8 mouse cellular contexts compared by ENCODE assay signal in genomic region chr2:104122505-104123378, GRCm38 (mm10). TPM values are rescaled to one million over a fixed set of nuclear protein-coding genes. Genes with fewer than 3 reads are reported as not detected.
DNase-seq lines count a peak whose midpoint lies in the region; ATAC-seq and TF ChIP-seq lines count a peak whose summit lies in the region.

TSS of gene A930018P22Rik (plus strand) at chr2:104122769.

- H3K27me3 ChIP-seq in heart, embryonic 11.5 days (ENCODE audit: control insufficient read depth, insufficient read depth, low read length), result 0 out of 2 replicates have a peak, but pooled peaks cover 4% of the 10 kb centered on the region
- peaks cover 35% of the 10 kb centered on the region for H3K27me3 ChIP-seq in kidney, embryonic 15.5 days
- H3K27me3 ChIP-seq in limb, embryonic 15.5 days, result peaks cover 19% of the 10 kb centered on the region; the same call in 1 of the 2 replicates
- no peaks in the 10 kb centered on the region for H3K27me3 ChIP-seq in midbrain, postnatal 0 days (ENCODE audit: insufficient read depth, low read length)

- WGBS in heart, embryonic 11.5 days (ENCODE audit: insufficient replicate concordance), result under 1% methylated on average over 73 of the region's 74 CpGs
- WGBS in kidney, embryonic 15.5 days, result 0% methylated on average over 73 of the region's 74 CpGs
- 0% methylated on average over 69 of the region's 74 CpGs for WGBS in limb, embryonic 15.5 days
- WGBS in midbrain, postnatal 0 days, result under 1% methylated on average over 64 of the region's 74 CpGs

- peak within 1 kb of the TSS; percentile 65 for H3K4me3 ChIP-seq in heart, embryonic 11.5 days (ENCODE audit: low read depth, low read length)
- H3K4me3 ChIP-seq in kidney, embryonic 15.5 days (replicated peaks), result peak within 1 kb of the TSS; percentile 71
- H3K4me3 ChIP-seq in limb, embryonic 15.5 days, result peak within 1 kb of the TSS; percentile 67
- peak within 1 kb of the TSS; percentile 83 for H3K4me3 ChIP-seq in midbrain, postnatal 0 days (ENCODE audit: low read depth, low read length)

- H3K4me1 ChIP-seq in heart, embryonic 11.5 days (ENCODE audit: control insufficient read depth, insufficient read depth, low read length), result peaks cover 34% of the 10 kb centered on the region
- H3K4me1 ChIP-seq in kidney, embryonic 15.5 days, result peaks cover 18% of the 10 kb centered on the region
- peaks cover 8% of the 10 kb centered on the region for H3K4me1 ChIP-seq in limb, embryonic 15.5 days
- H3K4me1 ChIP-seq in midbrain, postnatal 0 days (ENCODE audit: insufficient read depth, low read length), result no peaks in the 10 kb centered on the region

- peak within 1 kb of the TSS; percentile 95 for H3K4me2 ChIP-seq in heart, embryonic 11.5 days
- H3K4me2 ChIP-seq in kidney, embryonic 15.5 days, result peak within 1 kb of the TSS; percentile 95
- H3K4me2 ChIP-seq in limb, embryonic 15.5 days, result peak within 1 kb of the TSS; percentile 97
- H3K4me2 ChIP-seq in midbrain, postnatal 0 days (ENCODE audit: low read depth, low read length, poor library complexity, severe bottlenecking), result peak within 1 kb of the TSS; percentile 89

- peak; percentile 83 for ATAC-seq in erythroblast, adult 5-6 weeks (replicated peaks; ENCODE audit: low FRiP score, poor library complexity, severe bottlenecking)
- peak; percentile 94 for ATAC-seq in heart, embryonic 11.5 days (replicated peaks; ENCODE audit: insufficient number of reproducible peaks, low FRiP score, low TSS enrichment)
- ATAC-seq in kidney, embryonic 15.5 days (replicated peaks; ENCODE audit: low FRiP score), result peak; percentile 97
- ATAC-seq in limb, embryonic 15.5 days (ENCODE audit: insufficient number of reproducible peaks, low FRiP score, low TSS enrichment, low read depth), result peak; percentile 88
- ATAC-seq in midbrain, postnatal 0 days (ENCODE audit: low FRiP score), result peak; percentile 96

- H3K36me3 ChIP-seq in heart, embryonic 11.5 days (ENCODE audit: control insufficient read depth, insufficient read depth, low read length), result no peaks in the 10 kb centered on the region
- no peaks in the 10 kb centered on the region for H3K36me3 ChIP-seq in kidney, embryonic 15.5 days
- no peaks in the 10 kb centered on the region for H3K36me3 ChIP-seq in limb, embryonic 15.5 days
- H3K36me3 ChIP-seq in midbrain, postnatal 0 days (ENCODE audit: insufficient read depth, low read length), result no peaks in the 10 kb centered on the region

- no peak for TF ChIP-seq POLR2A in brain, embryonic 14.5 days (IDR thresholded peaks at IDR 0.05; ENCODE audit: borderline replicate concordance, extremely low read depth, insufficient read depth, insufficient read length, poor library complexity, severe bottlenecking)

- no peaks in the 10 kb centered on the region for H3K9me3 ChIP-seq in heart, embryonic 11.5 days (replicated peaks; ENCODE audit: control insufficient read depth, low read length)
- H3K9me3 ChIP-seq in kidney, embryonic 15.5 days (replicated peaks), result no peaks in the 10 kb centered on the region
- H3K9me3 ChIP-seq in limb, embryonic 15.5 days, result no peaks in the 10 kb centered on the region
- no peaks in the 10 kb centered on the region for H3K9me3 ChIP-seq in midbrain, postnatal 0 days (ENCODE audit: low read length)

- peak within 1 kb of the TSS; percentile 81 for H3K9ac ChIP-seq in heart, embryonic 11.5 days (ENCODE audit: low read depth, low read length)
- H3K9ac ChIP-seq in kidney, embryonic 15.5 days, result peak within 1 kb of the TSS; percentile 57
- H3K9ac ChIP-seq in limb, embryonic 15.5 days, result peak within 1 kb of the TSS; percentile 64
- H3K9ac ChIP-seq in midbrain, postnatal 0 days (replicated peaks; ENCODE audit: low read length, poor library complexity, severe bottlenecking), result peak within 1 kb of the TSS; percentile 70

- no peak for TF ChIP-seq CTCF in brain, embryonic 14.5 days (IDR thresholded peaks at IDR 0.05; ENCODE audit: borderline replicate concordance, extremely low read depth, insufficient read depth, insufficient read length)
- TF ChIP-seq CTCF in midbrain, postnatal 0 days (IDR thresholded peaks at IDR 0.05), result peak; percentile 32

- peak within 1 kb of the TSS; percentile 83 for H3K27ac ChIP-seq in heart, embryonic 11.5 days (ENCODE audit: low read depth, low read length)
- H3K27ac ChIP-seq in kidney, embryonic 15.5 days, result peak within 1 kb of the TSS; percentile 64; the same call in 1 of the 2 replicates
- peak within 1 kb of the TSS; percentile 73 for H3K27ac ChIP-seq in limb, embryonic 15.5 days
- peak within 1 kb of the TSS; percentile 62 for H3K27ac ChIP-seq in midbrain, postnatal 0 days (ENCODE audit: low read depth, low read length)

- peak; percentile 82 for DNase-seq in CD4-positive helper T cell, adult 2 months (ENCODE audit: low read depth, low spot score)
- peak; percentile 94 for DNase-seq in brain, embryonic 14.5 days (ENCODE audit: low read depth)
- DNase-seq in midbrain, postnatal 0 days (ENCODE audit: low spot score), result peak; percentile 94
- DNase-seq in spleen, postnatal 10 days (ENCODE audit: low spot score in 2 of 2), result peak; percentile 97

RNA-seq across cellular contexts. Expression of gene A930018P22Rik, which starts in this region (rescaled TPM):
- not detected in 2 replicates for polyA plus RNA-seq in brain, embryonic 14.5 days (2012; rRNA removed)
- total RNA-seq in erythroblast, adult 5-6 weeks (2015; ENCODE audit: low replicate concordance), result not detected in 2 replicates
- not detected in 2 replicates for total RNA-seq in erythroblast, adult 5-6 weeks (2017; ENCODE audit: low replicate concordance)
- 0.46 and 0.53 TPM in 2 replicates for polyA plus RNA-seq in heart, embryonic 11.5 days (2014; fragmentation: Nextera tagmentation; extraction: Ambion mirVana)
- polyA plus RNA-seq in kidney, embryonic 15.5 days (2015; fragmentation: Nextera tagmentation; extraction: Ambion mirVana), result 0.19 TPM in 1 of 2 replicates, not detected in the other
- polyA plus RNA-seq in limb, embryonic 15.5 days (2015; fragmentation: Nextera tagmentation; extraction: Ambion mirVana), result not detected in 2 replicates
- not detected in 2 replicates for total RNA-seq in midbrain, postnatal 0 days (2014; rRNA removed)
- 0.26 TPM in 1 of 2 replicates, not detected in the other for polyA plus RNA-seq in midbrain, postnatal 0 days (2015; fragmentation: Nextera tagmentation; extraction: Ambion mirVana)

Comparison
In these comparisons a context has a peak if more than half of its experiments do, and no peak if none do; other contexts are left out.
1. Peak in every context shown above with its lines: DNase-seq, ATAC-seq, H3K4me3 ChIP-seq and H3K27ac ChIP-seq.
2. Peak in DNase-seq in brain, embryonic 14.5 days; RNA of the gene not detected or under 1 TPM.
3. Peak in ATAC-seq in erythroblast, adult 5-6 weeks; RNA of the gene not detected or under 1 TPM.
4. Peak in ATAC-seq, H3K4me3 ChIP-seq, H3K27ac ChIP-seq, H3K9ac ChIP-seq and H3K4me2 ChIP-seq in heart, embryonic 11.5 days; RNA of the gene not detected or under 1 TPM.
5. Peak in ATAC-seq, H3K4me3 ChIP-seq, H3K27ac ChIP-seq, H3K9ac ChIP-seq and H3K4me2 ChIP-seq in kidney, embryonic 15.5 days; RNA of the gene not detected or under 1 TPM.
6. Peak in ATAC-seq, H3K4me3 ChIP-seq, H3K27ac ChIP-seq, H3K9ac ChIP-seq and H3K4me2 ChIP-seq in limb, embryonic 15.5 days; RNA of the gene not detected or under 1 TPM.
7. Peak in DNase-seq, ATAC-seq, H3K4me3 ChIP-seq, H3K27ac ChIP-seq, H3K9ac ChIP-seq and H3K4me2 ChIP-seq in midbrain, postnatal 0 days; RNA of the gene not detected or under 1 TPM.